Mouse (Mus musculus) kidney, adult 11 months (tissue): ENCODE measurements around the gene Ugp2.

ENCODE experiments used
- DNase-seq: peaks from one replicate; pipeline ENCODE4 v3.0.0; 2022

The Ugp2 gene

DNA sequence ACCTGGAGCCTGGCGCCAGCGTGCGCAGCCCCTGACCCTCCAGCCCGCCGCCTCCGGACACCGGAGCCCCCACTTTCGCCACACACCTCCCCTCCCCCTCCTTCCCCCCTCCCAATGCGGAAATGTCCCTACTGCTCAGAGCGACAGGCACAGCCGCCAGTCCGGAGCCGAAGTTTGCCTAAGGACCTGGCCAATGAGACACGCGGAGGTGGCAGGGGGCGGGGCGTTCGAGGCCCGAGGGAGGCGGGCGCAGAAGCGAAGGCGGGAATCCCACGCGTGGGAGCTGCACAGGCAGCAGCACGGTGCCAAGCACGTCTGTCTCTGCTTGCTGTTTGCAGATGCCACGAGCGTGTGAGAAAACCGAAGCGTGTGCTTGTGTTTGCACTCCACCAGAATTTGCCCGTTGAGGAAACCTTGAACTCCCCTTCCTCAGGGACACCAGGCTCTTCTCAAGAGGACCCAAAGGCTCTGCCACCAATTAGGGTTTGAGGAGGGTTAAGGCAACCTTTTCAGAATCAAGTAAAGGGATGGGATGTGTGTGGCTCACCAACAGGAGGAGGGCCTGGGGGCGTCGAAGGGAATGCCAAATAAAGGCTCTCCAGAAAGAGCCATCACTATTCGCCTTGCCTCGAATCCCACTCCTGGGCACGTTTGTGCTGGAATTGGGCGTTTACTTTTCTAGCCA lies at the start of gene Ugp2:
Gene Ugp2, minus strand, starts transcription at position 80 of the 685 bp plus-strand sequence.
- peak; percentile 96 for DNase-seq

DNA sequence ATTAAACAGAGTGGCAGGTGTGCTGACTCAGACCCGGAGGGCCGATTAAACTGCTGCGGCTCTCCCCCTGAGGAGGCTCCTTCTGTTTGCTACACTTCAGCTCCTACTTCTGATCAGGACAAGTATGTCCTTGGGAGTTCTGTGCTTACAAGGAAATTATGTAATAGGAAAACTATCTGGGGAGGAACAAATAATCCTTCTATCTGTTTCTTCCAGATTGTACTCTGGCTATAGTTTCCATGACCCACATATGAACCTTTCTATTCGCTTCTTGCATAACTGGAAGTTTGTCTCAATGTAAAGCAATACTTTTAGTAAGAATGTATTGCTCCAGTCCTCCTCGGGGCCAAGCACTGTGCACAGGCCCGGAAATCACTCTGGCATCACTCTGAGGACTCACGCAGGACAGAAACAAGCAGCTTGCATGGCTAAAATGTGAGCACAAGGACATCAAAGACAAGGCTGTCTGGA lies 43.9 kb upstream of the Ugp2 start:
- DNase-seq, result no peak

DNA sequence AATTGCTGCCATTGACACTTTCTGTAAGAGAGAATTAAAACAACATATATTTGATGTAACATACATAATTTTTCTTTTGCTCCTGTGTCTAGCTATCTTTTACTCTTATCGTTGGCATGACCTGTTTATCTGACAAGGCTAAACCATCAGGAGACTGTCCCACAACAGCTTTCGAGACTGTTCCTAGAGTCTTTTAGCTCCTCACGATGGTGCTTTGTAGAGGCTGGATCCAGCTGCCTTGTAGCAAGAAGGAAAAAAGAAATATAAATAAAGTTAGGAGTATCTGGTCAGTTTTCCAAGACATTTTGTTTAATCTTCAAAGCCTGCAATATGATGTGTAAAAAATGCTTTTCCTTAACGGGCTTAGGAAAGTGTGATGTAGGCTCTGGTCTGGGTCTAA lies 35.7 kb upstream of the Ugp2 start:
- DNase-seq, result no peak

DNA sequence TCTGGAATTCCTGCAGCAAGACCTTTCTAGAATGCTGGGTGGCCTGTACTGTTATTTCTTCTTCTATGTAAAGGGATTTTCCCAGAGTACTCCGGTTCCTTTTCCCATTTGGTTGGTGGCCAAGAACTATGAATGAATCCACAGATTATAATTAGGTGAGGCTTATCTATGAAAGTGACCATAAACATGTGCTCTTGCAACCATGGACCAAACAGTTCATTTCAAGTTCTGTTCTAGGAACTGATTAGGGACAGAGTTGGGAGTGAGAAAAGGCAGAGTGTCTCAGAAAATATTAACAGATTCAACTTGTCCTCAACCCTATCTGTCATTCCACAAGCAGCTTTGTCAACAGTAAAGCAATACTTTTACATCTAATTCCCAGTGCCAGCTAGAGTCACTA lies 35.1 kb upstream of the Ugp2 start:
- DNase-seq, result no peak

GRCm38 (mm10) chr11:21403877-21404276 lies 32.9 kb upstream of the Ugp2 start:
- no peak for DNase-seq

- no peak for DNase-seq
Observed at GRCm38 (mm10) chr11:21402481-21403254, 31.7 kb upstream of the Ugp2 start.

DNA sequence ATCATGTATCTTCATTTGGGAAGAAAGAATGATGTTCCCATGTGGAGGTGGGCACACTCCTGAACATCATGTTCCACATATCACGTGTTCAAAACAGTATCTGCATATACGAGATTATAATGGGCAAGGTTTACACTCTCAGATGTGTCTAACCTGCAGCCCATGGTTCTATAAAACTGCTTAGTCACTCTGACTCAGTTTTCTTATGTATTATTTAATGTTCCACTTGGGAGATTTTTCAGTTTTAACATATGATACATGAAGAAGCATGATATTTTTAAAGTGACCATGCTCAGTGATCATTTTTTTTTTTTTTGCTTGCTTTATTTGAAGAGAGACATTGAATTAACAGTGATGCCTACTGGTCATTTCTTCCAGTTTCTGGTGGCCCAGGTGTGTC lies 30.2 kb upstream of the Ugp2 start:
- no peak for DNase-seq

DNA sequence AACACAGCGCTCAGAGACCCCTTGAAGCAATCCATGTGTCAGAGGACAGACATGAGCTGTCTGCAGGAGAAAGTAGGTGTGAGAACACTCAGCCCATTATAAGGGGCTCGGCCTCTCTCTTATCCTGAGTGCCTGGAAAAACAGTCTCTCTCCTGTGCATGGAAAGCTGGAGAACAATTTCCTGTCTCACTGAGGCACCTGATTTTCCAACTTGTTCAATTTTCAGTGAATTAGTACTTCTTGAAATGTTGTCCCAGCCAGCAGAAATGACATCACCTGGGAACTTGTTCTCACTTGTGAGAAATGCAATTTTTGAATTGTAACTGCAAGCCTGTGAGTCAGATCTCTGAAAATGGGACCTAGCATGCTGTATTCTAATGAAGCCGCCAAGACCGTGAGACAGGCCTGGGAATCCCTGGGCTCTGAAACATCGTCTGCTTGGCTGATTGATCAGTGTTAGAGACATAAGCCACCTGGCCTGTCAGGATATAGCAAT lies 28.2 kb upstream of the Ugp2 start:
- DNase-seq, result no peak

DNA sequence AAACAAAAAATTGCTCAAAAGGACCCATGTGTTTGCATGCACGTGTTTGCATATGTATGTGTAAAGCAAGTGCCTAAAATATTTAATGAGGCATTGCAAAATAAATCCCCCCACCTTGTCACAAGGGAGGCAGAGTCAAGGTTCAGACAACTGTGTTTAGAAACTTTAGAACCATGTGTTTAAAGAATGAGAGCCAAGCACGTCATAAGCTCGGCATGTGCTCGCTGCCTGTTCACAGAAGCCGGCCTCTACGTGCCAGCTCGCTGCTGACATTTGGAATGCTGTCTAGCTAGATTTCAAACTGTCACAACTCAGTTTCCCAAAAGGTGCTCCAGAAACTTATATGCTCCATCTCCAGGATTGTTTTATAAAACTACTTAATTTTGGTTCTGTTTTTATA lies 27.5 kb upstream of the Ugp2 start:
- peak; percentile 15 for DNase-seq

DNA sequence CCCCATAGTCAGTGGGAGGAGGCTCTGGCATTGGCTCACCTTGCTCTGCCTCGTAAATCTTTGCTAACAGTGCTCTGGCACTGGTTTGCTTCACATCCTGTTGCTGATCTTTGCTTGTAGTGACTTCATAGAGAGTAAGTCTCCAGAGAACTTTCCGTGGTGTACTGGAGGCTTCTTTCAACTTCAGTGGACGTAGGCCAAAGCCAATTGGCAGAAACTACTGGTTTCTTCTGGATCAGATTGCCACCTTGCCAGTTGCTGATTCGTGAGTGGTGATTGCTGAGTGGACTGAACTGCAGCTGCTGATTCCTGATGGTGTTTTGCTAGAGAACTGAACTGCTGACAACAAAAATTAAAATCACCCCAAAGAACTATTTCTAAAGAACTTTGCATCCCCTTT lies 15.8 kb upstream of the Ugp2 start:
- DNase-seq, result no peak

- DNase-seq, result peak; percentile 25
Observed at GRCm38 (mm10) chr11:21374096-21374495, 3.1 kb upstream of the Ugp2 start.

- peak; percentile 78 for DNase-seq
Observed at GRCm38 (mm10) chr11:21370399-21371121, 441 bp downstream of the Ugp2 start.

DNA sequence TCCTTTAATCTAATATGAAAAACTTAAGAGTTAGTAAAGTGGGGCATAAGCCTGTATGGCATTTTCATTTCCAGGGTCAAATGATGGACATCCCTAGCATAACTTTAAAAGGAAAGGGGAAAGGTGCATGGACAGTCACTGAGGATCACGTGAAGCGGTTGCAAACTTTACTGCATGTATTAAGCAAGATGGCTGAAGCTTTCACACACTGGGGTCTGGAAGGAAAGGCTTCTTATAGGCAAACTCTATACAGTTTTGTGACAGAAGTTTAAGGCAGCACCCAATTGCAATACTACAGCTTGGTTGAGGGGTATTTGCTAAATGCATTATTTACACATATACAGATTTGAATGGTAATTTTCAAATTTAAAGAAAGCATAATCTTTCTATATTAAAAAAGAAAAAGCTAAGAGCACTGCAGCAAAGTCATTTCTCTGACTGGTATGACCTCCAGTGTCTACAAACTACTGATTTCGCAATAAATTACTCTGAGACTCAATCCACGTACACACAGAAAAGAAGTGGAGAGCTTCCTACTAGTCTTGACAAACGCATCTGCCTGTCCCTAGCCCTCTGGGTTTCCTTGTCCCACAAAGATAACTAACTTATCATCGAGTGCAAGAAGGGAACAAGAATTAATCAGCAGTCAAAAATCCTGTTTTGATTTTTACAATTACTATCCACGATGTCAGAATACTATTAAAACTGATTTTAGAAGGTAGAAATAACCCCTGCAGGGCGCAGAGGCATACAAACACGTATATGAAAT lies 1.6 kb downstream of the Ugp2 start:
- DNase-seq, result no peak

DNA sequence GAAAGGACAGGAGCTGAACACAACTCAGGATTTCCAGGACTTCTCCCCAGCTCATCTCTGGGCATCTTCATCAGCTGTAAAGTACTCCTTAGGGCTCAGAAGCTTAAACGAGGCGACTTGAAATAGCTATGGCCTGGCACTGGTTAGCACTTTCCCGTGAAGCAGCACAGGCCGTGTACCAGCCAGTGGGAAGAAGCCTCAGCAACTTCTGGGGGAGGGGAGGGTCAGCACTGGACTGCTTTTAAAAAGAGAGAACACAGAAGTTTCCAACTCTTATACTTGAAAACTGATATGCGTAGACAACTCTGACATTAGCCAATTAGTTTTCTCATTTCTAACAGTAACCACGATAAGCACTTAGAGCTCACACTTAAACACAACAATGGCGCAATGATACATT lies 2.5 kb downstream of the Ugp2 start:
- DNase-seq, result no peak

- DNase-seq, result no peak
Observed at GRCm38 (mm10) chr11:21363144-21363940, 7.7 kb downstream of the Ugp2 start.

GRCm38 (mm10) chr11:21351296-21351695 lies 19.7 kb downstream of the Ugp2 start:
- peak; percentile 40 for DNase-seq

- no peak for DNase-seq
Observed at GRCm38 (mm10) chr11:21348890-21349289, 22.1 kb downstream of the Ugp2 start.

- no peak for DNase-seq
Observed at GRCm38 (mm10) chr11:21346020-21346419, 25.0 kb downstream of the Ugp2 start.

- DNase-seq, result no peak
Observed at GRCm38 (mm10) chr11:21343490-21343889, 27.5 kb downstream of the Ugp2 start.

- no peak for DNase-seq
Observed at GRCm38 (mm10) chr11:21339088-21339487, 31.9 kb downstream of the Ugp2 start.

- DNase-seq, result no peak
Observed at GRCm38 (mm10) chr11:21337855-21338254, 33.1 kb downstream of the Ugp2 start.
